Mouse (Mus musculus) heart, adult 2 months (tissue): ENCODE measurements around the gene Reck.

Experiments
- CTCF ChIP-seq: fragments of 200-600 bp; IDR thresholded peaks from 2 replicates; pipeline ENCODE4 v1.8.1; 2022; ENCODE audit warnings: antibody characterized with exemption, mild to moderate bottlenecking, moderate library complexity
- EP300 ChIP-seq: fragments of 200-500 bp; IDR thresholded peaks from 2 replicates; pipeline ENCODE4 v1.6.1; 2011; ENCODE audit warnings: low read depth, low read length, control low read depth; ENCODE audit not compliant: insufficient read depth

- TF ChIP-seq EP300 (no peak), CTCF (no peak)
Measured at GRCm38 (mm10) chr4:43869821-43870220, 5.5 kb upstream of the Reck start.
